Mouse (Mus musculus) intestine, embryonic 15.5 days (tissue): Measurements from ENCODE around the gene 1700029H14Rik. TPM values are rescaled to one million over a fixed set of nuclear protein-coding genes. Genes with fewer than 3 reads are reported as not detected.
A peak's percentile ranks its signal among the peaks of the same experiment; 100 is the strongest.

Experiments used
- ATAC-seq: fragments of 200-750 bp; cut with Nextera tagmentation; 2 replicates; pipeline ENCODE4 v1.8.0; 2017; ENCODE audit warnings: moderate TSS enrichment, moderate library complexity
- H3K27ac ChIP-seq: fragments of 300-500 bp; sonication (generic); 2 replicates; pipeline ENCODE4 v1.5.1; 2015; ENCODE audit warnings: mild to moderate bottlenecking, inconsistent platforms
- H3K27me3 ChIP-seq: fragments of 300-500 bp; sonication (generic); replicated peaks from 2 replicates; pipeline ENCODE4 v1.6.1; 2015; ENCODE audit warnings: inconsistent platforms
- H3K36me3 ChIP-seq: fragments of 300-500 bp; sonication (generic); 2 replicates; pipeline ENCODE4 v1.6.1; 2015; ENCODE audit warnings: inconsistent platforms
- H3K4me1 ChIP-seq: fragments of 300-500 bp; sonication (generic); replicated peaks from 2 replicates; pipeline ENCODE4 v1.6.1; 2015; ENCODE audit warnings: inconsistent platforms
- H3K4me2 ChIP-seq: fragments of 300-500 bp; sonication (generic); replicated peaks from 2 replicates; pipeline ENCODE4 v1.6.1; 2015; ENCODE audit warnings: mild to moderate bottlenecking, inconsistent platforms
- H3K4me3 ChIP-seq: fragments of 300-500 bp; sonication (generic); replicated peaks from 2 replicates; pipeline ENCODE4 v1.5.1; 2015; ENCODE audit warnings: inconsistent platforms
- H3K9ac ChIP-seq: fragments of 300-500 bp; sonication (generic); 2 replicates; pipeline ENCODE4 v1.6.1; 2015; ENCODE audit warnings: inconsistent platforms
- H3K9me3 ChIP-seq: fragments of 300-500 bp; sonication (generic); 2 replicates; pipeline ENCODE4 v1.6.1; 2016; ENCODE audit warnings: inconsistent platforms
- WGBS: fragments of 180-500 bp; shearing (Covaris S2); methylation state at CpG from one replicate; pipeline ENCODE4 v1.1.7; 2015; 5-methylcytosine and 5-hydroxymethylcytosine counted together
- polyA plus RNA-seq: library from polyadenylated mRNA; unstranded; fragments of >200 nt; fragmentation: Nextera tagmentation; extraction: Ambion mirVana; gene quantifications from 2 replicates; pipeline ENCODE4 v1.2.1, GENCODE M21; 2015

1700029H14Rik gene
- polyA plus RNA-seq, 1 experiment from 2014 or later: not detected

- H3K36me3 ChIP-seq: no peaks in the 10 kb centered on the region
- no peaks in the 10 kb centered on the region for H3K27me3 ChIP-seq
- H3K9me3 ChIP-seq: no peaks in the 10 kb centered on the region
- WGBS: 85% methylated on average over 5 of the region's 5 CpGs
- no peak overlapping the region for H3K27ac ChIP-seq
- ATAC-seq: no peak
- H3K4me3 ChIP-seq: no peak overlapping the region
- no peak overlapping the region for H3K4me2 ChIP-seq
- no peak overlapping the region for H3K9ac ChIP-seq
- no peaks in the 10 kb centered on the region for H3K4me1 ChIP-seq
Measured at GRCm38 (mm10) chr8:13540122-13540521, 22.1 kb downstream of the 1700029H14Rik start.

- Histone ChIP-seq H3K36me3 (no peaks in the 10 kb centered on the region), H3K4me2 (no peak overlapping the region), H3K27me3 (no peaks in the 10 kb centered on the region), H3K9ac (no peak overlapping the region), H3K4me1 (no peaks in the 10 kb centered on the region), H3K27ac (no peak overlapping the region), H3K4me3 (no peak overlapping the region), H3K9me3 (no peaks in the 10 kb centered on the region)
- ATAC-seq: peak; percentile 49; the same call in 1 of the 2 replicates
- 48% methylated on average over 6 of the region's 6 CpGs for WGBS
Measured at GRCm38 (mm10) chr8:13538821-13539220, 23.4 kb downstream of the 1700029H14Rik start.

- Histone ChIP-seq H3K9ac (no peak overlapping the region), H3K27me3 (no peaks in the 10 kb centered on the region), H3K9me3 (no peaks in the 10 kb centered on the region), H3K27ac (no peak overlapping the region), H3K36me3 (no peaks in the 10 kb centered on the region), H3K4me2 (no peak overlapping the region), H3K4me3 (no peak overlapping the region), H3K4me1 (no peaks in the 10 kb centered on the region)
- 50% methylated on average over 2 of the region's 2 CpGs for WGBS
- ATAC-seq: no peak
Measured at GRCm38 (mm10) chr8:13537102-13537501, 25.2 kb downstream of the 1700029H14Rik start.

GRCm38 (mm10) chr8:13533123-13533522 is 29.1 kb downstream of the 1700029H14Rik start:
- no peak for ATAC-seq
- Histone ChIP-seq H3K27me3 (no peaks in the 10 kb centered on the region), H3K9ac (no peak overlapping the region), H3K4me2 (no peak overlapping the region), H3K36me3 (no peaks in the 10 kb centered on the region), H3K4me3 (no peak overlapping the region), H3K9me3 (no peaks in the 10 kb centered on the region), H3K4me1 (peaks cover 28% of the 10 kb centered on the region), H3K27ac (no peak overlapping the region)
- WGBS: 62% methylated on average over 8 of the region's 8 CpGs

GRCm38 (mm10) chr8:13531602-13532171 is 30.6 kb downstream of the 1700029H14Rik start:
- Histone ChIP-seq H3K9ac (no peak overlapping the region), H3K4me3 (no peak overlapping the region), H3K4me1 (peaks cover 28% of the 10 kb centered on the region), H3K27ac (peak overlapping the region; percentile 68), H3K9me3 (peaks cover 5% of the 10 kb centered on the region; the same call in 1 of the 2 replicates), H3K4me2 (no peak overlapping the region), H3K27me3 (no peaks in the 10 kb centered on the region), H3K36me3 (no peaks in the 10 kb centered on the region)
- 42% methylated on average over 9 of the region's 9 CpGs for WGBS
- peak; percentile 21; the same call in 1 of the 2 replicates for ATAC-seq

GRCm38 (mm10) chr8:13530941-13531340 is 31.3 kb downstream of the 1700029H14Rik start:
- peak overlapping the region; percentile 71 for H3K27ac ChIP-seq
- H3K27me3 ChIP-seq: no peaks in the 10 kb centered on the region
- no peak overlapping the region for H3K4me3 ChIP-seq
- WGBS: 25% methylated on average over 5 of the region's 5 CpGs
- H3K36me3 ChIP-seq: no peaks in the 10 kb centered on the region
- H3K9me3 ChIP-seq: peaks cover 5% of the 10 kb centered on the region; the same call in 1 of the 2 replicates
- H3K4me2 ChIP-seq: no peak overlapping the region
- peaks cover 28% of the 10 kb centered on the region for H3K4me1 ChIP-seq
- ATAC-seq: peak; percentile 71
- H3K9ac ChIP-seq: no peak overlapping the region

DNA sequence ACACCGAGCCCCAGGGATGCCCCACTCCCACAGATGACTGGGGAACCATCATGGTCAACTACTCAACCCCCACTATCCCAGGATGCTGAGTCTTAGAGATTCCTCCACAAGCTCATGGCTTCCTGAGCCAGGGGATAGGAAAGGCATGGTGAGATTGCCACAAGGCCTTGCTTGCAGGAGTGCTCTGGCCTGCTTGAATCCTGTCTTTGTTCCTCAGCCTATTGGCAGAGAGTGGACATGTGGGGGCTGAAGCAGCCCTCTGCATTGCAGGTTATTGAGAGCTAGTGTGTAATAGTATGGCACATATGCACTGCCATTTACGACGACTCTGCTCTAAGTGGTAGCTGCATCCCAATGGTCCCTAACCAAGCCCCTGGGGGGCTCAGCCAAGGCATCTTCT is 31.9 kb downstream of the 1700029H14Rik start:
- 82% methylated on average over 3 of the region's 3 CpGs for WGBS
- ATAC-seq: peak; percentile 17
- H3K9me3 ChIP-seq: peaks cover 5% of the 10 kb centered on the region; the same call in 1 of the 2 replicates
- H3K4me3 ChIP-seq: no peak overlapping the region
- H3K27ac ChIP-seq: peak overlapping the region; percentile 71
- no peak overlapping the region for H3K9ac ChIP-seq
- H3K4me2 ChIP-seq: no peak overlapping the region
- H3K4me1 ChIP-seq: peaks cover 28% of the 10 kb centered on the region
- no peaks in the 10 kb centered on the region for H3K27me3 ChIP-seq
- no peaks in the 10 kb centered on the region for H3K36me3 ChIP-seq

- H3K9me3 ChIP-seq: peaks cover 5% of the 10 kb centered on the region; the same call in 1 of the 2 replicates
- peaks cover 28% of the 10 kb centered on the region for H3K4me1 ChIP-seq
- H3K4me2 ChIP-seq: no peak overlapping the region
- peak; percentile 38 for ATAC-seq
- no peak overlapping the region for H3K4me3 ChIP-seq
- 52% methylated on average over 7 of the region's 7 CpGs for WGBS
- H3K36me3 ChIP-seq: no peaks in the 10 kb centered on the region
- H3K27me3 ChIP-seq: no peaks in the 10 kb centered on the region
- H3K9ac ChIP-seq: no peak overlapping the region
- H3K27ac ChIP-seq: peak overlapping the region; percentile 71
Measured at GRCm38 (mm10) chr8:13529891-13530316, 32.4 kb downstream of the 1700029H14Rik start.

DNA sequence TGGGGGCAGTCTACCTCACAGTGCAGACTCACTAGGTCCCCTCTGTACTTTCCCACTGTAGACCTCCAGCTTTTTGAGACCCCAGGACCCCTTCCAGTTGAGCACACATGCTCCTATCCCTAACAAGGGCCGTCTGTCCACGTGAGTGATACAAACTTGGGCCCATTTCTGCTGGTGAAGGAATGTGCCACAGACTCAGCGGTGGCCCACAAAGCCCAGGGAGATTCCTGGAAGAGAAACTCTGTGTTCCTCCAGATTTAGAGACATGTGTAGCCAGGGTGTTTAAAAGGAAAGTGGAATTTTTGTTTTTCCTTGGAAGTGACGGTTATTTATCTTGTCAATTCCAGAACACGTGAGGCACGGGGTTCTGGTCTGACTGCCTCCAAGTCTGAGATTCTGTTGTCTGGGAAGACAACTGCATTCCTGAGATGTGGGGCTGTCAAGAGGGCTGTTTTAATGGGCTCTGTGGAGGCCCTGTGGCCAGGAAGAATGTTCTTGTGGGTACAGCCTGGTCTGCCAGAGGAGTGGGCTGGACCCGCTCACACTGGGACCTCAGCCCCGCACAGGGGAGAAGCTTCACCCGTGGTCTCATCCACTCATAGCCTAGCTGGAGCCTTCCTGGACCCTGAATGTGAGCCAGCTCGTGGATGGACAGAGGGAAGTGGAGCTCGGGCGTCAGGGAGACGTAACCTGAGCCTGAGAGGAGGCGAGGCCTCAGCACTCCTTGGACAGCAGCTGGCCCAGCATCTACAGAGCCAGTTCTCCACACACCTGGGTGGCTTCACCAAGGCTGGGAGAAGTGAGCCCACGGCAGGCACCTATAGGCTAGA is 33.0 kb downstream of the 1700029H14Rik start:
- ATAC-seq: 0 out of 2 replicates have a peak, but pooled peaks have one; percentile 15
- 50% methylated on average over 15 of the region's 15 CpGs for WGBS

GRCm38 (mm10) chr8:13521392-13521791 is 40.9 kb downstream of the 1700029H14Rik start:
- peak overlapping the region; percentile 64; the same call in 1 of the 2 replicates for H3K27ac ChIP-seq

More for the DNA sequence above, 33.0 kb downstream of the 1700029H14Rik start:
- Histone ChIP-seq H3K4me3 (no peak overlapping the region), H3K4me1 (peaks cover 28% of the 10 kb centered on the region), H3K36me3 (no peaks in the 10 kb centered on the region), H3K27ac (peak overlapping the region; percentile 71), H3K27me3 (no peaks in the 10 kb centered on the region), H3K9ac (no peak overlapping the region), H3K9me3 (peaks cover 5% of the 10 kb centered on the region; the same call in 1 of the 2 replicates), H3K4me2 (no peak overlapping the region)

DNA sequence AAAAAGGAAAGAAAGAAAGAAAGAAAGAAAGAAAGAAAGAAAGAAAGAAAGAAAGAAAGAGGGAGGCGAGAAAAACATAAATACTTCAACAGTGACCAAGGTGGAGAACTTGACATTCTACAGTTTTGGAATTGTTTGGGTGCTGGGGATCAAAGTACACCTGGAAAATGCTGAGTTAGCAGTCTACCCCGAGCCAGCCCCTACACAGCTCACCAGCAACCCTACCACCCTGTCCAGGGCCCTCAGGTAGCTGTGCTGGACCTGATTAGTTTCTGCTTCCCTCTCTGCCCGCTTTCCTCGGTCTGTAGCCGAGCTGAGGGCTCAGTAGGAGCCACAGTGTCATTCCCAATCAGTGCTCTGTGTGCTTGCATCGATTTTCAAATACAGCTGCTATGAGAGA is 41.9 kb downstream of the 1700029H14Rik start:
- H3K4me2 ChIP-seq: no peak overlapping the region
- no peaks in the 10 kb centered on the region for H3K36me3 ChIP-seq
- H3K4me3 ChIP-seq: no peak overlapping the region
- no peaks in the 10 kb centered on the region for H3K27me3 ChIP-seq
- 0 out of 2 replicates have a peak overlapping the region, but pooled peaks have one; percentile 64 for H3K27ac ChIP-seq
- 48% methylated on average over 6 of the region's 6 CpGs for WGBS
- peaks cover 33% of the 10 kb centered on the region for H3K4me1 ChIP-seq
- no peak overlapping the region for H3K9ac ChIP-seq
- ATAC-seq: no peak
- no peaks in the 10 kb centered on the region for H3K9me3 ChIP-seq

More at GRCm38 (mm10) chr8:13521392-13521791, 40.9 kb downstream of the 1700029H14Rik start:
- H3K9ac ChIP-seq: no peak overlapping the region
- H3K9me3 ChIP-seq: no peaks in the 10 kb centered on the region
- 19% methylated on average over 7 of the region's 7 CpGs for WGBS
- H3K4me2 ChIP-seq: no peak overlapping the region
- H3K4me3 ChIP-seq: no peak overlapping the region
- peaks cover 25% of the 10 kb centered on the region for H3K4me1 ChIP-seq
- no peaks in the 10 kb centered on the region for H3K27me3 ChIP-seq
- H3K36me3 ChIP-seq: no peaks in the 10 kb centered on the region
- ATAC-seq: peak; percentile 86

DNA sequence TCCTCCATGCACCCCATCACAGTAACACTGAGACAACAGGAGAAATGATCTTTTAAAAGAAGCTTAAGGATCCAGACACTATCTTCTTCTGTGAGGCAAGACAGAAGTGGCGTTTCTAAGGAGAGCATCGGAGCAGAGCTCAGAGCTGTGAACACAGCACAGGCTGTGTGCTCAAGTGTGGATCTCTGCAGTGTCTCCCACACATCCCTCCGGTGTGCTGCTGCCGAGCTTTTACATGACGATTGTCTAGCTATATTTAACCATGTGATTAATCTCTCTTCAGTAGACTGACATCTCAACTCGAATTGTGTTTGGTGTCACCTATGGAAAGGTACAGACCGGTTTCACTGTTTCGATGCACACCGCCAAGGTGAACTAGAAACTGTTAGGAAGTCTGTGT is 42.8 kb downstream of the 1700029H14Rik start:
- Histone ChIP-seq H3K27me3 (no peaks in the 10 kb centered on the region), H3K27ac (no peak overlapping the region), H3K4me1 (peaks cover 33% of the 10 kb centered on the region), H3K4me3 (no peak overlapping the region), H3K9me3 (no peaks in the 10 kb centered on the region), H3K4me2 (no peak overlapping the region), H3K36me3 (no peaks in the 10 kb centered on the region), H3K9ac (no peak overlapping the region)
- 61% methylated on average over 9 of the region's 9 CpGs for WGBS
- ATAC-seq: no peak
